Mouse (Mus musculus): ENCODE results near the gene Trim27. TPM values are rescaled to one million over a fixed set of nuclear protein-coding genes. Genes with fewer than 3 reads are reported as not detected.

Gene Trim27
- polyA plus RNA-seq, 1 experiment: 9.1 TPM

GRCm38 (mm10) chr13:21224376-21224775 lies 45.1 kb downstream of the Trim27 start:
- H3K4me3 ChIP-seq (ENCODE audit: insufficient read depth, low read depth, low read length): no peak overlapping the region
- no peaks in the 10 kb centered on the region for H3K4me1 ChIP-seq (ENCODE audit: control insufficient read depth, insufficient read depth, insufficient read length, low read length)
- no peak overlapping the region for H3K27ac ChIP-seq (replicated peaks; ENCODE audit: low read depth, low read length)

- no peak overlapping the region for H3K4me3 ChIP-seq (ENCODE audit: insufficient read depth, low read depth, low read length)
- H3K4me1 ChIP-seq (ENCODE audit: control insufficient read depth, insufficient read depth, insufficient read length, low read length): no peaks in the 10 kb centered on the region
- no peak overlapping the region for H3K27ac ChIP-seq (replicated peaks; ENCODE audit: low read depth, low read length)
Measured at GRCm38 (mm10) chr13:21225206-21225605, 46.0 kb downstream of the Trim27 start.

- Histone ChIP-seq H3K4me3 (ENCODE audit: insufficient read depth, low read depth, low read length) (no peak overlapping the region), H3K27ac (replicated peaks; ENCODE audit: low read depth, low read length) (no peak overlapping the region), H3K4me1 (ENCODE audit: control insufficient read depth, insufficient read depth, insufficient read length, low read length) (no peaks in the 10 kb centered on the region)
Measured at GRCm38 (mm10) chr13:21226031-21226430, 46.8 kb downstream of the Trim27 start.

GRCm38 (mm10) chr13:21233732-21234705 lies 54.8 kb downstream of the Trim27 start:
- Histone ChIP-seq H3K4me1 (ENCODE audit: control insufficient read depth, insufficient read depth, insufficient read length, low read length) (0 out of 2 replicates have a peak, but pooled peaks cover 3% of the 10 kb centered on the region), H3K27ac (replicated peaks; ENCODE audit: low read depth, low read length) (no peak overlapping the region), H3K4me3 (ENCODE audit: insufficient read depth, low read depth, low read length) (peak overlapping the region; percentile 52)

DNA sequence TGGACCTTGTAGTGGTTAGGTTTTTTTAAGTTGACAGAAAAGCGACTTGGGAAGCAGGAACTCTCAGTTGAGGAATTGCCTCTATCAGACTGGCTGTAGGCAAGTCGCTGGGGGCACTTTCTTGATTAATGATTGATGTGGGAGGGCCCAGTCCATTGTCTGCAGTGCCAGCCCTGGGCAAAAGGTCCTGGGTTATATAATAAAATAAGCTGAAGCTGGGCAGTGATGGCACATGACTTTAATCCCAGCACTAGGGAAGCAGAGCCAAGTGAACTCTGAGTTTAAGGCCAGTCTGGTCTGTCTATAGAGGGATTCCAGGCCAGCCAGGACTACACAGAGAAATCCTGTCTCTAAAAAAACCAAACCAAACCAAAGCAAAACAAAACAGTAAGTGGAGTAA lies 57.5 kb downstream of the Trim27 start:
- no peak overlapping the region for H3K27ac ChIP-seq (replicated peaks; ENCODE audit: low read depth, low read length)
- H3K4me3 ChIP-seq (ENCODE audit: insufficient read depth, low read depth, low read length): no peak overlapping the region
- 0 out of 2 replicates have a peak, but pooled peaks cover 3% of the 10 kb centered on the region for H3K4me1 ChIP-seq (ENCODE audit: control insufficient read depth, insufficient read depth, insufficient read length, low read length)

DNA sequence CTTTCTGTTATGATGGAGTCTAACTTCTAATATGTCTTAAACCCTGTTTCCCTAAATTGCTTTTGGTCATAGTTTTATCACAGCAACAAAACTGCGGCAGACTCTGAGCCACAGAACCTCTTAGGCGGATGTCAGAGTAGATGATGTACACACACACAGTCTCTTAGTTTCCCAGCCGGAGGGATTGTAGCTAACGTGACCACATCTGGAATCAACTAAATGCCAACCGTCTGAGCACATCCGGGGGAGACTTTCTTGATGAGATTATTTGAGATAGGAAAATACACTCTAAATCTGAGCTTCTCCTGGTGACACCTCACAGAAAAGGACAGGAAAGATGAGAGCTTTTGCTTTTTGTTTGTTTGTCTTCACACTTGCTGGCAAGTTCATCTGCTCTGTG lies 57.9 kb downstream of the Trim27 start:
- no peak overlapping the region for H3K4me3 ChIP-seq (ENCODE audit: insufficient read depth, low read depth, low read length)

DNA sequence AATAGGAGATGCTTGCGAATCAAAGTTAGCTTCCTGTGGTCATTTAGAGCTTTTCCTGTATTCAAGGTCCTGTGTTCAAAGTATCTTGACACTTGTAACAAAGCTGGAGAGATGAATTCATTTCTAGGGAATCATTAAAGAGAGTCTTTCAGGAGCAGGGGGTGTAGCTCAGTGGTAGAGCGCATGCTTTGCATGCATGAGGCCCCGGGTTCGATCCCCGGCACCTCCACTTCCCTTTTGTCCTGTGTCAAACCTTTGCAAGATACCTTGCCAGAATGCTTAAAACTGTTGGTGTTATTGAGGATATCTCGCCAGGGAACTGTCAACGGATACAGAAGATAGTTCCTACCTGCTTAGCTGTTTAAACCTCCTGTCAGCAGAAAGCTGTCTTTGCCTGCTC lies 61.5 kb downstream of the Trim27 start:
- Histone ChIP-seq H3K4me3 (ENCODE audit: insufficient read depth, low read depth, low read length) (no peak overlapping the region), H3K4me1 (ENCODE audit: control insufficient read depth, insufficient read depth, insufficient read length, low read length) (no peaks in the 10 kb centered on the region), H3K27ac (replicated peaks; ENCODE audit: low read depth, low read length) (no peak overlapping the region)

More for the DNA sequence above, 57.9 kb downstream of the Trim27 start:
- Histone ChIP-seq H3K27ac (replicated peaks; ENCODE audit: low read depth, low read length) (no peak overlapping the region), H3K4me1 (ENCODE audit: control insufficient read depth, insufficient read depth, insufficient read length, low read length) (0 out of 2 replicates have a peak, but pooled peaks cover 3% of the 10 kb centered on the region)

DNA sequence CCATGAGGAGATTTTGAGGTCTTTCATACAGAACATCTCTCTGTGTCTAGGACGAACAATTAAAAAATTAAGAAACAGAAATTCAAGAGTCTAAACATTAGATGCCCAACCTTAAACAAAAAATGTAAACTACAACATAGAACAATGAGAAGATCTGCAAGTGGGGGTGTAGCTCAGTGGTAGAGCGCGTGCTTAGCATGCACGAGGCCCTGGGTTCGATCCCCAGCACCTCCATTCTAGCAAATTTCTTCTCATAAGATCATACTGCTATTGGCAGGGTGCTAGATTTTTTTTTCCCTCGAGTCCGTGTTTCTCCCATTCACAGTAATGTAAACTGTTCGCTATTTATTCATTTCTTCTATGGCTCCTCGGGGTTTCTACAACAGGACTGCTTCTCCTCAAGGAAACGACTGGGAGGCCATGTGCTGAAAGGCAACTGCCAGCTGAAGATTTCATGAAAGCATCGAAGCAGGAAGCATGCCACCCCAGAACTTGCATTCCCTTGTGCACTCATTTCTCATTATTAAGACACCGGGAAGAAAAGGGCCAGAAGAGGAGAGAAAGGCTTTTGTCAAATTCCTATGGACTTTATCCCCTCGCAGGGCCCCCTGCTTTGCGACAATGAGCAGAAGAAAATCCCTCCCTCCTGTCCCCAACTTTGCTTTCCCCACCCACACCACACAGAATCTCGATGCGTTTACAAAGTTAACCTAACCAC lies 63.3 kb downstream of the Trim27 start:
- no peaks in the 10 kb centered on the region for H3K4me1 ChIP-seq (ENCODE audit: control insufficient read depth, insufficient read depth, insufficient read length, low read length)
- H3K27ac ChIP-seq (replicated peaks; ENCODE audit: low read depth, low read length): no peak overlapping the region
- no peak overlapping the region for H3K4me3 ChIP-seq (ENCODE audit: insufficient read depth, low read depth, low read length)

- Histone ChIP-seq H3K4me3 (ENCODE audit: insufficient read depth, low read depth, low read length) (no peak overlapping the region), H3K27ac (replicated peaks; ENCODE audit: low read depth, low read length) (no peak overlapping the region), H3K4me1 (ENCODE audit: control insufficient read depth, insufficient read depth, insufficient read length, low read length) (no peaks in the 10 kb centered on the region)
Measured at GRCm38 (mm10) chr13:21243196-21243595, 64.0 kb downstream of the Trim27 start.

- no peak overlapping the region for H3K27ac ChIP-seq (replicated peaks; ENCODE audit: low read depth, low read length)
- no peak overlapping the region for H3K4me3 ChIP-seq (ENCODE audit: insufficient read depth, low read depth, low read length)
- no peaks in the 10 kb centered on the region for H3K4me1 ChIP-seq (ENCODE audit: control insufficient read depth, insufficient read depth, insufficient read length, low read length)
Measured at GRCm38 (mm10) chr13:21244089-21244488, 64.8 kb downstream of the Trim27 start.

Other genes with a start within 250 kb of the Trim27 start
- gene Olfr1370, start 104.5 kb upstream of the Trim27 start, polyA plus RNA-seq (2012; ENCODE audit: insufficient read depth, insufficient read length, missing spikeins): not detected in 2 replicates
- gene Olfr1369-ps1, start 68.0 kb upstream of the Trim27 start, polyA plus RNA-seq (2012; ENCODE audit: insufficient read depth, insufficient read length, missing spikeins): not detected in 2 replicates
- not detected in 2 replicates for gene Olfr263, start 49.8 kb upstream of the Trim27 start, polyA plus RNA-seq (2012; ENCODE audit: insufficient read depth, insufficient read length, missing spikeins)
- gene Olfr1368, start 33.6 kb upstream of the Trim27 start, polyA plus RNA-seq (2012; ENCODE audit: insufficient read depth, insufficient read length, missing spikeins): not detected in 2 replicates
- not detected in 2 replicates for gene Gpx5, start 113.3 kb downstream of the Trim27 start, polyA plus RNA-seq (2012; ENCODE audit: insufficient read depth, insufficient read length, missing spikeins)
- not detected in 2 replicates for gene Gpx6, start 132.7 kb downstream of the Trim27 start, polyA plus RNA-seq (2012; ENCODE audit: insufficient read depth, insufficient read length, missing spikeins)
- not detected in 2 replicates for gene Olfr1367, start 167.5 kb downstream of the Trim27 start, polyA plus RNA-seq (2012; ENCODE audit: insufficient read depth, insufficient read length, missing spikeins)
- gene Zscan12, start 183.4 kb downstream of the Trim27 start, polyA plus RNA-seq (2012; ENCODE audit: insufficient read depth, insufficient read length, missing spikeins): 2.5 and 3.3 TPM in 2 replicates
- gene Zkscan3, start 223.3 kb downstream of the Trim27 start, polyA plus RNA-seq (2012; ENCODE audit: insufficient read depth, insufficient read length, missing spikeins): 22.9 and 36.8 TPM in 2 replicates